Mouse (Mus musculus) telencephalon, adult 2 months (tissue): ENCODE measurements at regions not wholly inside any gene's neighbourhood (a gene's known extent, or its start where the extent isn't known, plus 50 kb on each side); places are given as distances from the start of the nearest gene placed in this dataset.
A peak's percentile ranks its signal among the peaks of the same experiment; 100 is the strongest.

Experiments used
- DNase-seq: peaks from one replicate; pipeline ENCODE4 v3.0.0-alpha.2; 2011; ENCODE audit warnings: low read depth, low spot score

DNA sequence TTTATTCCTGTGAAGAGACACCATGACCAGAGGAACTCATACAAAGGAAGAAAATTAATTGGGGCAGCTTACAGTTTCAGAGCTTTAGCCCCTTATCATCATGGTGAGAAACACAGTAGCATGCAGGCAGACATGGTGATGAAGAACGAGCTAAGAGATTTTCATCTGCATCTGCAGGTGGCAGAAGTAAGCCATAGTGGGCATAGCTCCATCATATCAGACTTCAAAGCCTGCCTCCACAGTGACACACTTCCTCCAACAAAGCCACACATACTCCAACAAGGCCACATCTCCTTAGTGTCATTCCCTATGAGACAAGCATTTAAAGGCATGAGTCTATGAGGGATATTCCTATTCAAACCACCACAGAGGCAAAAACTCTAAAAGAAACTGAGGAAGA, 800.7 kb upstream of the Pcdh9 start:
- no peak for DNase-seq

DNA sequence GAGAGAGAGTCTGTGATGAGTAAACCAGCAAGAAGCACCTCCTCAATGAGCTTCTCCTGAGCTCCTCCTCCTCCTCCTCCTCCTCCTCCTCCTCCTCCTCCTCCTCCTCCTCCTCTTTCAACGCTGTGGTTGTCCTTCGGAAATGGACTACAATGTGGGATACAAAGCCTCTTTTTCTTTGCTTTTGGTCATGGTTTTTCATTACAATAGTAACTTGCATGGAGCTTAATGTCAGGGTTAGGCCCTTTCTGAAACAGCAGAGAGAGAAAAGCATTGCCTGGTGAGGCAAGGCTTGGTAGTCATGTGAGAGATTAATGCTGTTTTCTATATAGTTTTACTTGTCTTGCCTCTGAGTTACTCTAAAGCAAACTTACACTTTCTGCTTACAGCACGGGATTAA, 787.2 kb upstream of the Pcdh9 start:
- DNase-seq = no peak

DNA sequence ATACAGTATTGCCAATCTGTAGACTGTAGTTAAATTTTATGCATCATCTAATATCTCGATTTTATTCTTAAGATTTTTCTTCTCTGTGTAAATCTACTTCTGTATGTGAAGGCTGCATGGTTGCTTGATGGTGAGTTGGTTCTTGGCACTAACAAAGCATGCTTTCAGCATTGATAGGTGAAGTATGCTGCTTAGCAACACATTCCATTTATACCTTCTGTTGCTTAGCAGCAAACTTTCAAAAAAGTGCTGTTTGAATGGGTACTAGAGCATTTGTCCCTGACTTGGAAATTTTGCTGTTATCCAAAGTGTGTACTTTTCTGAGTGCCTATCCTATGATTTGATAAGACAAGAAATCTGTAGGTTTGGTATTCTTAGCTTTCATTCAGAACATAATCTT, 763.1 kb upstream of the Pcdh9 start:
- DNase-seq = peak; percentile 31

DNA sequence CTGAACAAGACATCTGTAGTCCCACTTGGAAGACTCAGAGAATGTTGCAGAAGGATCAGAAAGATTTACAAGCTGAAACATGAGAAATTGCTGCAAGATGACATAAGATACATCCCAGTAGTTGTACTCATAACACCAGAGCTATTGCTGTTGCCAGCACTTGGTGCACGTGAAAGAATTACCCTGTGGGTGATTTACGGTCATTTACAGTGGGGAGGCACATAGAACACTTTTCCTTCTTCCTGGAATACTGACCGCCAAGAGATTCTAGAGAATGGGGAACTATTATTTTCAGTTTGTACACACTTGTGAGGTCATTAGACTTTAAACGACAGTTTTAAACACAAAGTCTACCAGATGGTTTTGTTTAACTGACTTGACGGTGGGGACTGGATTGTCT, 724.5 kb upstream of the Pcdh9 start:
- no peak for DNase-seq
